Mouse (Mus musculus) brain, embryonic 14.5 days (tissue): ENCODE data around the gene Scn3b. TPM values are rescaled to one million over a fixed set of nuclear protein-coding genes. Genes with fewer than 3 reads are reported as not detected.

Experiments
- DNase-seq: peaks from one replicate; pipeline ENCODE4 v3.0.0-alpha.2; 2011; ENCODE audit warnings: low read depth
- CTCF ChIP-seq: fragments of 200-500 bp; IDR thresholded peaks from 2 replicates; pipeline ENCODE4 v1.5.1; 2012; ENCODE audit warnings: inconsistent platforms, mild to moderate bottlenecking, moderate library complexity, borderline replicate concordance; ENCODE audit not compliant: insufficient read depth, insufficient read length; ENCODE audit errors: extremely low read depth
- POLR2A ChIP-seq: fragments of 200-500 bp; IDR thresholded peaks from 2 replicates; pipeline ENCODE4 v1.6.1; 2012; ENCODE audit warnings: mild to moderate bottlenecking, inconsistent platforms, borderline replicate concordance; ENCODE audit not compliant: poor library complexity, insufficient read depth, insufficient read length, severe bottlenecking; ENCODE audit errors: extremely low read depth
- polyA plus RNA-seq: library from polyadenylated mRNA; depleted of rRNA; stranded (reverse); fragments of >200 nt; gene quantifications from 2 replicates; pipeline ENCODE4 v1.2.3, GENCODE M21; 2012; rRNA removed

Gene Scn3b
- polyA plus RNA-seq, 1 experiment, result 120 TPM

- no peak for TF ChIP-seq CTCF
- no peak for TF ChIP-seq POLR2A
- DNase-seq, result peak; percentile 81
Observed at GRCm38 (mm10) chr9:40332326-40332725, 63.3 kb downstream of the Scn3b start.

DNA sequence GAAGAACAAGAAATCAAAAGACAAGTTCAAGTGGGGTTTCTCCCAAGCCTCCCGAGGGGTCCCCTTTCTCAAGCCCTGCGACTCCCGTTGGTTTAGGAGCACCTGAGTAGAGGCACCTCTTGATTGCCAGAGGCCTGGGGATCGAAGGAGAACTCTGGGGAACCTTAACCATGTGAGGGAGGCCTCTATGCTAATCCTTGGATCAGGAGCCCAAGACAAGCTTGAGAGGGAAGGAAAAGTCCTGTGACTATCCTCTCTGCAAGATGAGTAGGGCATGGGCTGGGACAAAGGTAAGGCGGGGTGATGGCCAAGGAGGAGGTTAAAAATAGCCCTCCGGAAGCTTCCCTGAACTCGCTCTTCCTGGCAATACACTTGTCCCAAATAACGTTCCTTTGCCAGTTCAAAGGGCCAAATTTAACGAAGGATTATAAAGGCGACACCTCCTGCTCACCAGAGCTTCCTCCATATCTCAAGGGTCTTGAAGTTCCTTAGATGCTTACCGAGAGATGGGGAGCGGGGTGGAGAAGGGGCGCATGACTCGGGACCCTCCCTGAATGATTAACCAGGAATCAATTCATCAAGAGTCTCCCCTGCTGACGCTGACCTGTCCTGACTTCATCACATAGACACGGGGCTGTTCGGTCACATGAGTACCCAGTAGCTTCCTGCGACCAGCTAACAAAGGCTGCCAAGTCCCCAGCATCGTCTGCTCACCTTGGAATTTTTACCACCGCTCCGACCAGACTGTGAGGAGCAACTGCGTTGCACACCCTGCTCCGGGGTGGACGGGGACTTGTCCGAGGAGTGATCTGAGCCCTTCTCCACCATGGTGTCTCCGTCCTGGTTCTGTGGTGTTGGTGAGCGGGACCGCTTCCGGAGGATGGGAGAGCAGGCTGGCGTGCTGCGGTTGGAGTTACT, 64.0 kb downstream of the Scn3b start:
- no peak for DNase-seq
- no peak for TF ChIP-seq POLR2A
- TF ChIP-seq CTCF, result no peak

DNA sequence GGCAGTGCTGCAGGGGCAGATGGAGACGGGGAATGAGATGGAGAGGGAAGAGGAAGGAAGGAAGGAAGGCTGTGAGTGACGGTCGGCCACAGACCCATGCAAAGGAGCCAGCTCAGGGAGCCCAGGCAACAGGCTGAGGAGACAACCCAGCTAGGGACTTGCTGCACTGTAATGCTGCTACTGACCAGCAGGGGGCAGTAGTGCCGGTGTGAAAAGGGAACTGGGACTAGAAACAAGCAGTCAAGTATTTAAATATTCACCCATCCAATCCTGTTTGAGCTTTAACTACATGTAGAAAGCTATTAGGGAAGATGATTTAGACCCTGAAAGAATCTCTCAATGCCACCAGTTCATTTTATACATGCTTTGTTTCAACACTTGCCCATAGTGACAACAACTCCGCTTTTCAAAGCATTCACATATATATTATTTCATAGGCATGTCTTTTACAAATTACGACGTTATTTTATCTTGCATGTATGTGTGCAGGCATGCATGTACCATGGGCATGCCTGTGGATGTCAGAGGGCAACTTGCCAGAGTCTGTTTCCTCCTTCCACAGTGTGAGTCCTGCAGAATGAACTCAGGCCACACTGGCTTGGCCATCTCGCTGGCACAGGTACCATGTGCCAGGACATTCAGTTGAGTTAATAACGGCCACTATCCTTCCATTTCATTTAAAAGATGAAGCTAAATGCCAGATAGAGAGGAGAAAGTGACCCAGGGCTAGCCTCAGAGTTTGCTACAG, 64.8 kb downstream of the Scn3b start:
- DNase-seq, result peak; percentile 76
- no peak for TF ChIP-seq POLR2A
- TF ChIP-seq CTCF, result peak; percentile 86

DNA sequence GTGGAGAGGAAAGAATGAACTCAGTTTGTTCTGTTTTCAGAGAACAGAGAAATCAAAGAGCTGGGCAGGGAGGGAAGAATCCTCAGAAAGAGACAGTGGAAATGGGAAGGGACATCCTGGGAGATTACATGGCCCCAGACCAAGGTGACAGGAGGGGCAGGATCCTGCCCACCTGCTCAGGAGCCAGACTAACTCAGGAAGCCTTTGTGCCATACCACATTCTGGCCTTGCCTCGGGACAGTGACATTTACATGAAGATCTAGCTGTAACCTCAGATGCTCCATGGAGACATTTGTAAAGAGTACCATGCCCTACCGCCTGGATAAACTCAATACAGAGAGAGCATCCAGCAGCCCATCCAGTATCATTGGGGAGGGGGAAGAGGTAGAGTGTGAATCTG, 65.6 kb downstream of the Scn3b start:
- TF ChIP-seq POLR2A, result no peak
- no peak for DNase-seq

DNA sequence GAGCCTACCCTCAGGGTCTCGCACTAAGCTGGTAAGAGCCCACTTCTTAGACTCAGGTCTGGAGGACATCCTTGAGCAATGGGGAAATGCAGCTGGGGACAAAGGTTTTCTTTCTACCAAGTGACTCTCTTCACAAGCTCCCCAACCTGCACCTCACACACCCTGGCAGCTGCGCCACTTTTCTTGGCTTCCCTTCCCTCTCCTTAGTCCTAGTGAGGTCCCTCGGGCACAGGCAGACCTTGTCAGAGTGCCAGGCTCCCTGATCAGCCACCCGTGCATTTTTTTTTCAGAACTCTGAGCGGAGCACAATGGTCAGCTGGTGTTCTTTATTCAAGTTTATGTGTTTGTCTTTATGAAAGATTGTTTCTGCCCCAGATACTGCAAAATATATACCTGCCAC, 67.7 kb downstream of the Scn3b start:
- DNase-seq, result peak; percentile 85
- TF ChIP-seq POLR2A, result no peak
- no peak for TF ChIP-seq CTCF

DNA sequence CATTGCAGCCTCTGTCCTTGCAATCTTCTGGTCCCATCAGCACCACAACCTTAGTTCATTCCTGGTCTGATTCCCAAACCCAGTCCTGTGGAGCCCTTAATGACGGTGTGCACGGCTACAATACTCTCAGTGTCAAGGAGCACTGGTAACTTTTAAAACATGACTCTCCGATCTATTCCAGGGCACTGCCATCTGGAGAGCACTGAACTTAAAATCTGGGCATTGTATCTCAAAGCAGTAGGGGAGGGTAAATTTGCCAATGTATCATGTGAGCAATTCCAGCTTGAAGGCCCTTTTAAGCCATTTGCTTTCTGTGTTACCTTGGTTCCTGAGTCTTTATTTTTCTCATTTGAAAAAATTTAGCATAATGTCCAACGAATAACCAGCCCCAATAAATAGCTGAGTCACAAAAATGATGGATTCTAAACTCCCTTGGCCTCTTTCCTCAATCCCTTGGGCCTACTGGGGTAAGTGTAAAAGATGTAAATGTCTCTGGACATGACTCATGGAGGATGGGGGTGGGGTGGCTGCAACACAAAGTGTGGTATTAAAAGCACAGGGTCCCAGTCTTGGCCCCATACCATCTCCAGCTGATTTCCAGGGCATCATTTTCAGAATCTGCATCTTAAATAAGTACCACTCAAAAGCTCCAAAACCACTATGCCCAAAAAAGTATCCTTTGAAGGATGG, 68.3 kb downstream of the Scn3b start:
- peak; percentile 56 for DNase-seq
- no peak for TF ChIP-seq CTCF

DNA sequence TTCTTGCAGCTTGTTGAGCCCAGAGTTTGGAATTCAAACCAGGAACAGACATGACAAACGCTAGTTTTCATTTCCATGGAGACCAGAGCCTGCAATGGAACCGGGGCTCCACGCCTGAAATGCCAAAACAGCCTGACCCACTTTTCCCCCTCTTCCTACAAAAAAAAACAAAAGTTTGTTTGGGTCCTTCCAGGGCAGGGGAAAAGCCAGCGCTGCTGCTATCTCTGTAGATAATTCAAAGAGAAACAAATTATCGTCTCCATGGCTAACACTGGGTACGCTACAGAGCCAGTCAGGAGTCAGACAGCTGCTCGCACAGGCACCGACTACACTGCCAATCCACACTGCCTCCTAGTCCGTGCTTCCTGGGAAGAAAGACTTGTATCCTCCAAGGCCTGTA, 70.6 kb downstream of the Scn3b start:
- DNase-seq, result no peak
- TF ChIP-seq POLR2A, result no peak
- no peak for TF ChIP-seq CTCF

Other genes with a start within 250 kb of the Scn3b start
- not detected in 2 replicates for gene Olfr981, start 247.8 kb upstream of the Scn3b start, polyA plus RNA-seq
- not detected in 2 replicates for gene Olfr982, start 195.4 kb upstream of the Scn3b start, polyA plus RNA-seq
- gene Olfr983, start 175.6 kb upstream of the Scn3b start, polyA plus RNA-seq, result not detected in 2 replicates
- not detected in 2 replicates for gene Olfr984, start 155.0 kb upstream of the Scn3b start, polyA plus RNA-seq
- 0.07 TPM in 1 of 2 replicates, not detected in the other for gene Olfr985, start 139.0 kb upstream of the Scn3b start, polyA plus RNA-seq
- not detected in 2 replicates for gene Tmem225, start 121.1 kb upstream of the Scn3b start, polyA plus RNA-seq
- gene Olfr986, start 88.3 kb upstream of the Scn3b start, polyA plus RNA-seq, result not detected in 2 replicates
- gene Zfp202, start 76.9 kb upstream of the Scn3b start, polyA plus RNA-seq, result 6.7 and 9.4 TPM in 2 replicates